Mouse (Mus musculus): Measurements from ENCODE around the gene Btbd17. TPM values are rescaled to one million over a fixed set of nuclear protein-coding genes. Genes with fewer than 3 reads are reported as not detected.

Gene Btbd17
- total RNA-seq (2021): 10 to 100 TPM; 27.8 to 30.9 TPM

- DNase-seq (ENCODE audit: extremely low spot score in 1 of 2, low spot score in 1 of 2): peak in 1 of 2 experiments; percentile 33
Measured at GRCm38 (mm10) chr11:114795848-114796322, at the start of gene Btbd17. Btbd17 (minus strand) TSS chr11:114795945.

GRCm38 (mm10) chr11:114844464-114845220 lies 48.9 kb upstream of the Btbd17 start:
- no peak for DNase-seq (ENCODE audit: extremely low spot score in 1 of 2, low spot score in 1 of 2)

- DNase-seq (ENCODE audit: extremely low spot score in 1 of 2, low spot score in 1 of 2): no peak
Measured at GRCm38 (mm10) chr11:114843818-114844463, 48.2 kb upstream of the Btbd17 start.

GRCm38 (mm10) chr11:114833166-114833565 lies 37.4 kb upstream of the Btbd17 start:
- no peak for DNase-seq (ENCODE audit: extremely low spot score in 1 of 2, low spot score in 1 of 2)

GRCm38 (mm10) chr11:114830433-114830773 lies 34.7 kb upstream of the Btbd17 start:
- no peak for DNase-seq (ENCODE audit: extremely low spot score in 1 of 2, low spot score in 1 of 2)

- DNase-seq (ENCODE audit: extremely low spot score in 1 of 2, low spot score in 1 of 2): no peak
Measured at GRCm38 (mm10) chr11:114829499-114830432, 34.0 kb upstream of the Btbd17 start.

GRCm38 (mm10) chr11:114826686-114827085 lies 30.9 kb upstream of the Btbd17 start:
- DNase-seq (ENCODE audit: extremely low spot score in 1 of 2, low spot score in 1 of 2): no peak

- DNase-seq (ENCODE audit: extremely low spot score in 1 of 2, low spot score in 1 of 2): no peak
Measured at GRCm38 (mm10) chr11:114823199-114823725, 27.5 kb upstream of the Btbd17 start.

GRCm38 (mm10) chr11:114822727-114823126 lies 27.0 kb upstream of the Btbd17 start:
- peak; percentile 54 to 56 for DNase-seq (ENCODE audit: extremely low spot score in 1 of 2, low spot score in 1 of 2)

- DNase-seq (ENCODE audit: extremely low spot score in 1 of 2, low spot score in 1 of 2): no peak
Measured at GRCm38 (mm10) chr11:114821325-114821724, 25.6 kb upstream of the Btbd17 start.

GRCm38 (mm10) chr11:114820444-114820843 lies 24.7 kb upstream of the Btbd17 start:
- DNase-seq (ENCODE audit: extremely low spot score in 1 of 2, low spot score in 1 of 2): no peak

- no peak for DNase-seq (ENCODE audit: extremely low spot score in 1 of 2, low spot score in 1 of 2)
Measured at GRCm38 (mm10) chr11:114819110-114819509, 23.4 kb upstream of the Btbd17 start.

GRCm38 (mm10) chr11:114818185-114818584 lies 22.4 kb upstream of the Btbd17 start:
- no peak for DNase-seq (ENCODE audit: extremely low spot score in 1 of 2, low spot score in 1 of 2)

- no peak for DNase-seq (ENCODE audit: extremely low spot score in 1 of 2, low spot score in 1 of 2)
Measured at GRCm38 (mm10) chr11:114816934-114817333, 21.2 kb upstream of the Btbd17 start.

GRCm38 (mm10) chr11:114814873-114815592 lies 19.3 kb upstream of the Btbd17 start:
- DNase-seq (ENCODE audit: extremely low spot score in 1 of 2, low spot score in 1 of 2): no peak

GRCm38 (mm10) chr11:114812731-114813240 lies 17.0 kb upstream of the Btbd17 start:
- peak; percentile 96 to 100 for DNase-seq (ENCODE audit: extremely low spot score in 1 of 2, low spot score in 1 of 2)

- no peak for DNase-seq (ENCODE audit: extremely low spot score in 1 of 2, low spot score in 1 of 2)
Measured at GRCm38 (mm10) chr11:114810344-114810743, 14.6 kb upstream of the Btbd17 start.

GRCm38 (mm10) chr11:114809371-114809770 lies 13.6 kb upstream of the Btbd17 start:
- no peak for DNase-seq (ENCODE audit: extremely low spot score in 1 of 2, low spot score in 1 of 2)

- no peak for DNase-seq (ENCODE audit: extremely low spot score in 1 of 2, low spot score in 1 of 2)
Measured at GRCm38 (mm10) chr11:114807686-114808427, 12.1 kb upstream of the Btbd17 start.

All from layer of hippocampus, postnatal 25 days (tissue).